Mouse (Mus musculus) kidney, adult 2 months (tissue): ENCODE data around the gene Cdkn2aipnl. TPM values are rescaled to one million over a fixed set of nuclear protein-coding genes. Genes with fewer than 3 reads are reported as not detected.

Source experiments
- DNase-seq: peaks from one replicate; pipeline ENCODE4 v3.0.0; 2021
- H3K27ac ChIP-seq: fragments of 200-500 bp; 2 replicates; pipeline ENCODE4 v1.5.1; 2012; ENCODE audit warnings: low read depth, low read length, control low read depth, inconsistent platforms; ENCODE audit not compliant: insufficient read depth
- H3K27me3 ChIP-seq: fragments of 200-500 bp; replicated peaks from 2 replicates; pipeline ENCODE4 v1.6.1; 2012; ENCODE audit warnings: mild to moderate bottlenecking, moderate library complexity, low read length, inconsistent platforms; ENCODE audit not compliant: control insufficient read depth, insufficient read depth
- H3K36me3 ChIP-seq: fragments of 200-500 bp; 2 replicates; pipeline ENCODE4 v1.6.1; 2012; ENCODE audit warnings: mild to moderate bottlenecking, moderate library complexity, low read length, inconsistent platforms; ENCODE audit not compliant: control insufficient read depth, insufficient read depth
- H3K4me1 ChIP-seq: fragments of 200-500 bp; 2 replicates; pipeline ENCODE4 v1.6.1; 2011; ENCODE audit warnings: low read length; ENCODE audit not compliant: control insufficient read depth, insufficient read depth
- H3K4me3 ChIP-seq: fragments of 200-500 bp; 2 replicates; pipeline ENCODE4 v1.5.1; 2011; ENCODE audit warnings: mild to moderate bottlenecking, low read depth, low read length, control low read depth; ENCODE audit not compliant: insufficient read depth
- CTCF ChIP-seq: fragments of 200-500 bp; conservative IDR thresholded peaks from 2 replicates; pipeline ENCODE4 v1.5.1; 2011; ENCODE audit warnings: low read depth, mild to moderate bottlenecking, control low read depth, low read length, moderate library complexity, mixed read lengths; ENCODE audit not compliant: insufficient read depth, insufficient read length
- POLR2A ChIP-seq: fragments of 200-500 bp; IDR thresholded peaks from one replicate; pipeline ENCODE4 v1.6.1; 2011; ENCODE audit warnings: low read depth, low read length, control low read depth
- WGBS: fragments of 180-500 bp; shearing (Covaris S2); methylation state at CpG from one replicate; pipeline ENCODE4 v1.1.7; 2018; 5-methylcytosine and 5-hydroxymethylcytosine counted together
- polyA plus RNA-seq: library from polyadenylated mRNA; depleted of rRNA; stranded (reverse); fragments of >200 nt; gene quantifications from 2 replicates; pipeline ENCODE4 v1.2.3, GENCODE M21; 2012; rRNA removed

Cdkn2aipnl gene
- polyA plus RNA-seq, 1 experiment, result 17.2 TPM

DNA sequence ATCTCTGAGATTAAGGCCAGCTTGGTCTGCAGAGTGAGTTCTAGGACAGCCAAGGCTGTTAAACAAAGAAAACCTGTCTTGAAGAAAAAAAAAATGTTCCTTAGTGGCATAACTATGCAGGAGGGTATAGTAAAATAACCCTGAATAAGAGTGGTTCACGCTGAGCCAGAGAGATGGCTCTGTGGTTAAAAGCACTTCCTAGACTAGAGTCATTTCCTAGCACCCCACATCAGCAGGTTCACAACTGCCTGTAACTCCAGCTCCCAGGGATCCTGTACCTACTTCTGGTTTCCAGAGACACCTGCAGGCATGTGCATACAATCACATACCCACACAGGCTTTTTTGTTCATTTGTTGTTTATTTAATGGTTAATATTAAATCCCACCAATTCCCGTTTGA, 38.1 kb downstream of the Cdkn2aipnl start:
- DNase-seq, result no peak
- H3K4me1 ChIP-seq, result peaks cover 13% of the 10 kb centered on the region; the same call in 1 of the 2 replicates
- no peak overlapping the region for H3K27ac ChIP-seq
- H3K4me3 ChIP-seq, result no peak overlapping the region
- TF ChIP-seq CTCF (no peak; the same call in 1 of the 2 replicates), POLR2A (no peak)
- H3K27me3 ChIP-seq, result no peaks in the 10 kb centered on the region
- no peaks in the 10 kb centered on the region for H3K36me3 ChIP-seq
- WGBS, result 31% methylated on average over 2 of the region's 2 CpGs

DNA sequence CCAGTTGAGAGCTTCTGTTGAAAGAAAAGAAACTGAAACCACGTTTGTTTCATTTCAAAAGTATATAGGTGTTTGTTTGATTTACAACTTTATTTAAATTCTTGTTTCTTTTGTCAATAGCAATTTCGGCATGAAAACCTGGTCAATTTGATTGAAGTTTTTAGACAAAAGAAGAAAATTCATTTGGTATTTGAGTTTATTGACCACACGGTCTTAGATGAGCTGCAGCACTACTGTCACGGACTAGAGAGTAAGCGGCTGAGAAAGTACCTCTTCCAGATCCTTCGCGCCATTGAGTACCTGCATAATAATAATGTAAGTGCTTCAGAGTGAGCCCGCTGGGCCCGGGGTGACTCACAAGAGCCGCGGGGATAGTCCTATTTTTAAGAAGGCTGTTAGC, 43.5 kb downstream of the Cdkn2aipnl start:
- WGBS, result 78% methylated on average over 11 of the region's 11 CpGs
- no peaks in the 10 kb centered on the region for H3K4me1 ChIP-seq
- no peak overlapping the region for H3K4me3 ChIP-seq
- H3K27me3 ChIP-seq, result no peaks in the 10 kb centered on the region
- DNase-seq, result no peak
- no peak overlapping the region for H3K27ac ChIP-seq
- TF ChIP-seq POLR2A (no peak), CTCF (no peak)
- H3K36me3 ChIP-seq, result no peaks in the 10 kb centered on the region

DNA sequence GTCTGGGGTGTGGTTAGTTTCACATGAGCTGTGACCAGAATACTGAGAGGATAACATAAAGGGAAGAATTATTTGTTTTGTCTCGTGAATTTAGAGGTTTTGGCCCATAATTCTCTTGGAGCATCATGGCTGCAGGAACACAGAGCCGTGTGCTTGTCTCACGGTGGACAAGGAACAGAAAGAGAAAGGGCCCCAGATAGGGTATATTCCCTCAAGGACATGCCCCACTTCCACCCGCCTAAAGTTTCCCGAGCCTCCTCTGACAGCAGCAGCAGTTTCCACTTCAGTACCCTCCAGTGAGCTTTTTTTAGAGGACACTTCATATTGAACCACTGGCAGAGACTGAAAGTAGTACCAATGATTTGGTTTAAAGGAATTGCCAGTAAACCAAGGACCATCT, 44.1 kb downstream of the Cdkn2aipnl start:
- 49% methylated on average over 5 of the region's 5 CpGs for WGBS
- no peaks in the 10 kb centered on the region for H3K4me1 ChIP-seq

GRCm38 (mm10) chr11:52018217-52018616, 50.8 kb downstream of the Cdkn2aipnl start:
- WGBS, result 84% methylated on average over 9 of the region's 9 CpGs

More for the DNA sequence above, 44.1 kb downstream of the Cdkn2aipnl start:
- no peak for DNase-seq
- H3K27ac ChIP-seq, result no peak overlapping the region
- no peak for TF ChIP-seq CTCF
- TF ChIP-seq POLR2A, result no peak
- H3K27me3 ChIP-seq, result no peaks in the 10 kb centered on the region
- no peak overlapping the region for H3K4me3 ChIP-seq
- H3K36me3 ChIP-seq, result no peaks in the 10 kb centered on the region

More at GRCm38 (mm10) chr11:52018217-52018616, 50.8 kb downstream of the Cdkn2aipnl start:
- H3K4me3 ChIP-seq, result no peak overlapping the region
- H3K36me3 ChIP-seq, result no peaks in the 10 kb centered on the region
- no peak overlapping the region for H3K27ac ChIP-seq
- DNase-seq, result no peak
- no peaks in the 10 kb centered on the region for H3K27me3 ChIP-seq
- H3K4me1 ChIP-seq, result no peaks in the 10 kb centered on the region
- TF ChIP-seq CTCF (no peak), POLR2A (no peak)

Other genes with a start within 250 kb of the Cdkn2aipnl start
- gene Sec24a, start 204.0 kb upstream of the Cdkn2aipnl start, polyA plus RNA-seq, result 14.7 and 14.8 TPM in 2 replicates
- 47.1 and 62.2 TPM in 2 replicates for gene Sar1b, start 204.0 kb upstream of the Cdkn2aipnl start, polyA plus RNA-seq
- gene Jade2, start 110.0 kb upstream of the Cdkn2aipnl start, polyA plus RNA-seq, result 13.4 and 13.8 TPM in 2 replicates
- 48.5 and 70.9 TPM in 2 replicates for gene Ube2b, start 33.1 kb downstream of the Cdkn2aipnl start, polyA plus RNA-seq
- 1.6 and 1.8 TPM in 2 replicates for gene Cdkl3, start 36.6 kb downstream of the Cdkn2aipnl start, polyA plus RNA-seq
- gene Ppp2ca, start 131.0 kb downstream of the Cdkn2aipnl start, polyA plus RNA-seq, result 30.9 and 38.0 TPM in 2 replicates
- not detected in 2 replicates for gene Olfr1373, start 177.9 kb downstream of the Cdkn2aipnl start, polyA plus RNA-seq
- gene Olfr1371, start 246.3 kb downstream of the Cdkn2aipnl start, polyA plus RNA-seq, result not detected in 2 replicates